Mouse (Mus musculus) CH12.LX (cell line): ENCODE measurements around the gene Vwc2. TPM values are rescaled to one million over a fixed set of nuclear protein-coding genes. Genes with fewer than 3 reads are reported as not detected.

Source experiments
- DNase-seq: peaks from one replicate; pipeline ENCODE4 v3.0.0-alpha.2; 2013; ENCODE audit errors: extremely low read depth
- H3K27ac ChIP-seq: 2 replicates; pipeline ENCODE4 v1.5.1; 2012; ENCODE audit warnings: low read depth, mild to moderate bottlenecking, control low read depth, moderate library complexity; ENCODE audit not compliant: insufficient read depth
- H3K27me3 ChIP-seq: replicated peaks from 2 replicates; pipeline ENCODE3; 2012; ENCODE audit warnings: inconsistent platforms
- H3K36me3 ChIP-seq, 2 experiments: replicated peaks in 1 of 2; 2 replicates each; pipeline versions ENCODE3 to v1.6.1; 2012; ENCODE audit warnings: inconsistent platforms in 1 of 2, low read length in 1 of 2, mild to moderate bottlenecking in 1 of 2, mixed read lengths in 1 of 2, moderate library complexity in 1 of 2; ENCODE audit not compliant: control insufficient read depth in 1 of 2, insufficient read depth in 1 of 2
- H3K4me1 ChIP-seq, 2 experiments: 2 replicates each; pipeline ENCODE4 v1.6.1; 2012; ENCODE audit warnings: inconsistent platforms in 1 of 2, moderate library complexity in 1 of 2; ENCODE audit not compliant: insufficient read depth in 2 of 2, control insufficient read depth in 1 of 2
- H3K4me2 ChIP-seq: 2 replicates; pipeline ENCODE4 v1.6.1; 2012; ENCODE audit warnings: low read depth, mild to moderate bottlenecking, control low read depth; ENCODE audit not compliant: poor library complexity, insufficient read depth, severe bottlenecking
- H3K4me3 ChIP-seq, 3 experiments: fragments of 150-350 bp in 1 of 3; sonication (generic) in 1 of 3; replicated peaks in 1 of 3; 2 replicates each; pipeline versions ENCODE3 to v1.5.1; 2011 to 2012; ENCODE audit warnings: low read depth in 2 of 3, low read length in 2 of 3, mild to moderate bottlenecking in 2 of 3, moderate library complexity in 2 of 3, control low read depth in 1 of 3, improper control_type of control experiment in 1 of 3, inconsistent platforms in 1 of 3, mixed read lengths in 1 of 3; ENCODE audit not compliant: poor library complexity in 1 of 3
- H3K79me2 ChIP-seq: replicated peaks from 2 replicates; pipeline ENCODE4 v1.6.1; 2012; ENCODE audit warnings: mild to moderate bottlenecking, moderate library complexity; ENCODE audit not compliant: control insufficient read depth, poor library complexity, insufficient read depth, severe bottlenecking; ENCODE audit errors: extremely low read depth
- H3K9ac ChIP-seq: 2 replicates; pipeline ENCODE4 v1.6.1; 2012; ENCODE audit warnings: low read depth, mild to moderate bottlenecking, control low read depth, moderate library complexity; ENCODE audit not compliant: insufficient read depth
- H3K9me3 ChIP-seq: replicated peaks from 2 replicates; pipeline ENCODE3; 2012; ENCODE audit warnings: low read length, inconsistent platforms, mixed read lengths
- ELF1 ChIP-seq: IDR thresholded peaks from 2 replicates; pipeline ENCODE4 v1.6.1; 2014; ENCODE audit warnings: low read depth, mild to moderate bottlenecking, inconsistent platforms, low read length, improper control_type of control experiment
- ETS1 ChIP-seq: conservative IDR thresholded peaks from 2 replicates; pipeline ENCODE4 v1.6.1; 2012; ENCODE audit warnings: low read depth, mild to moderate bottlenecking, inconsistent platforms, low read length, improper control_type of control experiment, moderate library complexity
- GABPA ChIP-seq: IDR thresholded peaks from 2 replicates; pipeline ENCODE4 v1.6.1; 2012; ENCODE audit warnings: low read depth, low read length, improper control_type of control experiment, inconsistent platforms; ENCODE audit not compliant: insufficient replicate concordance
- JUN ChIP-seq: IDR thresholded peaks from 2 replicates; pipeline ENCODE4 v1.6.1; 2011; ENCODE audit warnings: low read depth, mild to moderate bottlenecking, low read length, improper control_type of control experiment, moderate library complexity; ENCODE audit not compliant: insufficient read depth
- JUND ChIP-seq: conservative IDR thresholded peaks from 2 replicates; pipeline ENCODE4 v1.6.1; 2011; ENCODE audit warnings: low read depth, low read length, improper control_type of control experiment
- MAX ChIP-seq: IDR thresholded peaks from 2 replicates; pipeline ENCODE4 v1.6.1; 2011; ENCODE audit warnings: low read length, improper control_type of control experiment
- MEF2A ChIP-seq: IDR thresholded peaks from 2 replicates; pipeline ENCODE4 v1.6.1; 2014; ENCODE audit warnings: low read depth, mild to moderate bottlenecking, inconsistent platforms, low read length, improper control_type of control experiment, borderline replicate concordance
- MYC ChIP-seq: IDR thresholded peaks from 2 replicates; pipeline ENCODE4 v1.6.1; 2011; ENCODE audit warnings: low read depth, mild to moderate bottlenecking, improper control_type of control experiment, low read length
- NRF1 ChIP-seq: IDR thresholded peaks from 2 replicates; pipeline ENCODE4 v1.6.1; 2014; ENCODE audit warnings: low read depth, mild to moderate bottlenecking, inconsistent platforms, low read length, improper control_type of control experiment, moderate library complexity
- PAX5 ChIP-seq: IDR thresholded peaks from 2 replicates; pipeline ENCODE4 v1.6.1; 2012; ENCODE audit warnings: low read length, inconsistent platforms, mixed read lengths
- POLR2A ChIP-seq: IDR thresholded peaks from 2 replicates; pipeline ENCODE4 v1.6.1; 2011; ENCODE audit warnings: low read depth, mild to moderate bottlenecking, improper control_type of control experiment, low read length
- RAD21 ChIP-seq: IDR thresholded peaks from 2 replicates; pipeline ENCODE4 v1.6.1; 2011; ENCODE audit warnings: low read depth, mild to moderate bottlenecking, low read length, improper control_type of control experiment, moderate library complexity
- RCOR1 ChIP-seq: conservative IDR thresholded peaks from 2 replicates; pipeline ENCODE4 v1.6.1; 2012; ENCODE audit warnings: low read depth, mild to moderate bottlenecking, inconsistent platforms, low read length, improper control_type of control experiment
- SIN3A ChIP-seq: IDR thresholded peaks from 2 replicates; pipeline ENCODE4 v1.6.1; 2012; ENCODE audit warnings: low read length, improper control_type of control experiment, inconsistent platforms
- TCF12 ChIP-seq: IDR thresholded peaks from 2 replicates; pipeline ENCODE4 v1.6.1; 2014; ENCODE audit warnings: low read depth, mild to moderate bottlenecking, inconsistent platforms, low read length, improper control_type of control experiment
- UBTF ChIP-seq: IDR thresholded peaks from 2 replicates; pipeline ENCODE4 v1.6.1; 2012; ENCODE audit warnings: low read depth, mild to moderate bottlenecking, inconsistent platforms, low read length, improper control_type of control experiment, moderate library complexity
- ZC3H11A ChIP-seq: IDR thresholded peaks from 2 replicates; pipeline ENCODE4 v1.6.1; 2012; ENCODE audit warnings: low read depth, mild to moderate bottlenecking, inconsistent platforms, low read length, improper control_type of control experiment
- ZKSCAN1 ChIP-seq: IDR thresholded peaks from 2 replicates; pipeline ENCODE4 v1.6.1; 2012; ENCODE audit warnings: low read depth, inconsistent platforms, low read length, improper control_type of control experiment, borderline replicate concordance
- ZNF384 ChIP-seq: IDR thresholded peaks from 2 replicates; pipeline ENCODE4 v1.6.1; 2012; ENCODE audit warnings: low read depth, low read length, improper control_type of control experiment, inconsistent platforms
- dilution Hi-C: fragments of 300-500 bp; cut with MboI; formaldehyde crosslinking; loops from 2 replicates; pipeline ENCODE4 v1.14.3; 2020; ENCODE audit warnings: low sequenced_read_pairs; ENCODE audit not compliant: extremely low pct_unique_long_range_greater_than_20kb, extremely low pct_ligation_motif_present
- in situ Hi-C: fragments of 300-500 bp; cut with MboI; formaldehyde crosslinking; loops from 3 replicates; pipeline ENCODE4 v1.14.3; 2019; ENCODE audit warnings: low sequenced_read_pairs, low pct_ligation_motif_present, low pct_unique_long_range_greater_than_20kb, mixed read lengths
- polyA plus RNA-seq: library from polyadenylated mRNA; unstranded; fragments of >175 nt; gene quantifications from 2 replicates; pipeline ENCODE4 v1.2.1, GENCODE M21; 2012; ENCODE audit warnings: low read depth; ENCODE audit not compliant: insufficient read length
- total RNA-seq, 2 experiments: library from RNA; depleted of rRNA; stranded (reverse); fragments of 300-350 nt in 1 of 2; fragments of >200 nt in 1 of 2; gene quantifications; 2 replicates each; pipeline ENCODE4 v1.2.3; 2012 to 2014

Vwc2 gene
- total RNA-seq (2012; rRNA removed) (not detected in 2 replicates), total RNA-seq (2014; rRNA removed) (not detected in 2 replicates), polyA plus RNA-seq (0.11 TPM in 1 of 2 replicates, not detected in the other)

- dilution Hi-C loops: no loop called here
- Histone ChIP-seq H3K4me3 (no peak within 1 kb of the TSS), H3K36me3 (no peaks in the 10 kb centered on the region), H3K4me2 (no peak within 1 kb of the TSS), H3K9ac (no peak within 1 kb of the TSS), H3K27ac (no peak within 1 kb of the TSS), H3K9me3 (peaks cover 26% of the 10 kb centered on the region), H3K79me2 (no peaks in the 10 kb centered on the region), H3K27me3 (peaks cover 17% of the 10 kb centered on the region), H3K4me1 (no peaks in the 10 kb centered on the region)
- no peak for DNase-seq
- TF ChIP-seq ETS1: no peak
- no peak for TF ChIP-seq ZKSCAN1
- no peak for TF ChIP-seq POLR2A
- no peak for TF ChIP-seq ZNF384
- no peak for TF ChIP-seq ELF1
- TF ChIP-seq RAD21: no peak
- TF ChIP-seq GABPA: no peak
- TF ChIP-seq MYC: no peak
- no peak for TF ChIP-seq TCF12
- in situ Hi-C loops: no loop called here
Observed at GRCm38 (mm10) chr11:11113576-11114233, at the start of gene Vwc2. Gene Vwc2, plus strand, starts transcription at chr11:11114223.

GRCm38 (mm10) chr11:11088162-11088756, 25.8 kb upstream of the Vwc2 start:
- H3K4me2 ChIP-seq: no peak overlapping the region

More at GRCm38 (mm10) chr11:11088162-11088756, 25.8 kb upstream of the Vwc2 start:
- Histone ChIP-seq H3K4me1 (no peaks in the 10 kb centered on the region), H3K36me3 (no peaks in the 10 kb centered on the region), H3K4me3 (no peak overlapping the region), H3K79me2 (no peaks in the 10 kb centered on the region), H3K27me3 (peaks cover 16% of the 10 kb centered on the region), H3K9ac (no peak overlapping the region), H3K27ac (no peak overlapping the region), H3K9me3 (no peaks in the 10 kb centered on the region)
- in situ Hi-C loops (no loop called here), dilution Hi-C loops (no loop called here)
- TF ChIP-seq UBTF: no peak
- TF ChIP-seq ETS1: no peak
- TF ChIP-seq SIN3A: no peak
- no peak for TF ChIP-seq GABPA
- no peak for TF ChIP-seq PAX5
- TF ChIP-seq NRF1: no peak
- TF ChIP-seq MYC: no peak
- TF ChIP-seq ZNF384: no peak
- TF ChIP-seq RCOR1: no peak
- TF ChIP-seq JUN: no peak
- TF ChIP-seq MEF2A: no peak
- TF ChIP-seq JUND: no peak
- no peak for TF ChIP-seq ZC3H11A
- TF ChIP-seq MAX: no peak
- TF ChIP-seq TCF12: no peak
- DNase-seq: no peak
